Mouse (Mus musculus) CH12.LX (cell line): ENCODE data around the gene Myo16.

Experiments
- CHD2 ChIP-seq: IDR thresholded peaks from 2 replicates; pipeline ENCODE4 v1.6.1; 2011; ENCODE audit warnings: low read length, improper control_type of control experiment
- CTCF ChIP-seq, 2 experiments: IDR thresholded peaks in 1 of 2; conservative IDR thresholded peaks in 1 of 2; 2 replicates each; pipeline ENCODE4 v1.5.1; 2011 to 2012; ENCODE audit warnings: low read depth in 2 of 2, low read length in 2 of 2, improper control_type of control experiment in 1 of 2, inconsistent platforms in 1 of 2, mild to moderate bottlenecking in 1 of 2, moderate library complexity in 1 of 2
- EP300 ChIP-seq: IDR thresholded peaks from 2 replicates; pipeline ENCODE4 v1.6.1; 2011; ENCODE audit warnings: low read length, improper control_type of control experiment
- IRF4 ChIP-seq: IDR thresholded peaks from 2 replicates; pipeline ENCODE4 v1.6.1; 2014; ENCODE audit warnings: low read depth, mild to moderate bottlenecking, inconsistent platforms, low read length, improper control_type of control experiment
- MXI1 ChIP-seq: IDR thresholded peaks from 2 replicates; pipeline ENCODE4 v1.6.1; 2011; ENCODE audit warnings: mild to moderate bottlenecking, low read depth, low read length, improper control_type of control experiment
- POLR2AphosphoS2 ChIP-seq: IDR thresholded peaks from 2 replicates; pipeline ENCODE4 v1.6.1; 2011; ENCODE audit warnings: low read depth, low read length, improper control_type of control experiment
- SIN3A ChIP-seq: IDR thresholded peaks from 2 replicates; pipeline ENCODE4 v1.6.1; 2012; ENCODE audit warnings: low read length, improper control_type of control experiment, inconsistent platforms
- TBP ChIP-seq: conservative IDR thresholded peaks from 2 replicates; pipeline ENCODE4 v1.6.1; 2011; ENCODE audit warnings: low read depth, low read length, improper control_type of control experiment
- USF2 ChIP-seq: conservative IDR thresholded peaks from 2 replicates; pipeline ENCODE4 v1.6.1; 2011; ENCODE audit warnings: low read depth, low read length, improper control_type of control experiment
- ZMIZ1 ChIP-seq: IDR thresholded peaks from 2 replicates; pipeline ENCODE4 v1.6.1; 2012; ENCODE audit warnings: low read depth, mild to moderate bottlenecking, inconsistent platforms, low read length, improper control_type of control experiment

DNA sequence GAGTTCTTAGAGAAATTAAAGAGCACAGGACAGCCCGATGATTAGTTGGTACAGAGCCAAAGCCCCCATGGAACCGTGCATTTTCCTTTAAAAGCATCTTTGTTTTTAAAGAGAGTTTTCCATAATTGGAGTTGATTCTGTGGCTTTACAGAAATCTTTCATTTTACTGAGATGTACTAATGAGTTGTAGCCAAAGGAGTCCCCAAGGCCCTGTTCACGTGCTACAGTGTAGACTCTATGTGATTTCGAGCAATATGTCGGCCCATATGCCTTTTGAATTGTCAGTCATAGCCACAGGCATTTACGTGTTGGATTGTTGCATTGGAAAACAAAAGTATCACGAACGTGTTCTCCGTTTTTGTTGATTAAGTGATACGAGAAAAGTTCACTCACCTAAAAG lies 325.3 kb downstream of the Myo16 start:
- TF ChIP-seq EP300 = no peak
- TF ChIP-seq MXI1 = no peak
- TF ChIP-seq CTCF (conservative IDR thresholded peaks at IDR 0.05 in 1 of 2, IDR thresholded peaks at IDR 0.05 in 1 of 2; ENCODE audit: low read depth in 2 of 2, low read length in 2 of 2) = no peak
- TF ChIP-seq ZMIZ1 = no peak
- no peak for TF ChIP-seq SIN3A
- no peak for TF ChIP-seq POLR2AphosphoS2
- no peak for TF ChIP-seq USF2
- TF ChIP-seq CHD2 = no peak
- no peak for TF ChIP-seq IRF4
- no peak for TF ChIP-seq TBP
